Mouse (Mus musculus): ENCODE data around the gene H2-Eb2.

Gene H2-Eb2

DNA sequence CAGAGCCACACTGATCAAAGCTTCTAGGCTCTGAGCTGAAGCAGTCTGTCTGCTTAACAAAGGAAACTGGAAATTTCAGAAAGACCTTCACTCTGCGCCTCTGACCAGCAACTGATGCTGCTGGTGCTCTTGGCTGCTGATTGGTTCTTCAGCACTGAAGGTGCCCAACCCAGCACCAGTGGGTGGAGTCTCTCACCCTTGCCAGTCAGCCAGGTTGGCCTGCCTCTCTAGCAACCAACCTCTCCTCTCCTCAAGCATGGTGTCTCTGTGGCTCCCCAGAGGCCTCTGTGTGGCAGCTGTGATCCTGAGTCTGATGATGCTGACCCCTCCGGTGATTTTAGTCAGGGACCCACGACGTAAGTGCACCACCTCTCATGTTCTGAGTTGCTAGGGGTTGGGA is at the start of gene H2-Eb2:
Gene H2-Eb2 (plus strand): TSS at position 230 of the 400 bp plus-strand sequence.
- no peak for DNase-seq (ENCODE audit: low read depth, low spot score)

DNA sequence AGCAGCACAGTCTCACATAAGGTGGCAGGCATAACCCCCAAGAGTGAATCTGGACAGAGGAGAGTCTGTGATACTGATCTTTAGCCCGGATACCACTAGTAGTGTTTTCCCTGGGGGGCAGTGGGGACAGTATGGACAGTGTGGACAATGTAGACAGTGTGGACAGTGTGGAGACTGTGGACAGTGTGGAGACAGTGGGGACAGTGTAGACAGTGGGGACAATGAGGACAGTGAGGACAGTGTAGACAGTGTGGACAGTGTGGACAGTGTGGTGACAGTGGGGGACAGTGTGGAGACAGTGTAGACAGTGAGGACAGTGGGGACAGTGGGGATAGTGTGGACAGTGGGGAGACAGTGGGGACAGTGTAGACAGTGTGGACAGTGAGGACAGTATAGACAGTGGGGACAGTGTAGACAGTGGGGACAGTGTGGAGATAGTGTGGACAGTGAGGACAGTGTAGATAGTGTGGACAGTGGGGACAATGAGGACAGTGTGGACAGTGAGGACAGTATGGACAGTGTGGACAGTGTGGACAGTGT is 44.9 kb upstream of the H2-Eb2 start:
- DNase-seq (ENCODE audit: low read depth, low spot score): no peak

DNA sequence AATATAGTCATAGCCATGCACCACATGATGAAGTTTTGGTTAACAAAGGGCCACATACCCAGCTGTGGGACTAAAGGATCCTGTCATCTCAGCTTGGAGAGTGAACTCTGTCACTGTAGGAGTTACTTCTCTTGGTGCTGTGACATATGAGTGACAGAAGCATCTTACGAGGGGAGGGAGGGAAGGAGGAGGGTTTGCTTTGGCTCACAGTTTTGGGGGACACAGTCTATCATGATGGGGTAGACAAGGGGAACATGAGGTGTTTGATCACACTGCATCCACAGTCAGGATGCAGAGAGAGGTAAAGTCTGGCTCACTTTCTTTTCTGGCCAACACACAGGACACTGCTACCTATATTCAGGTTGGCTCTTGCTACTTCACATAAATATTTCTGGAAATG is 43.6 kb upstream of the H2-Eb2 start:
- no peak for DNase-seq (ENCODE audit: low read depth, low spot score)

DNA sequence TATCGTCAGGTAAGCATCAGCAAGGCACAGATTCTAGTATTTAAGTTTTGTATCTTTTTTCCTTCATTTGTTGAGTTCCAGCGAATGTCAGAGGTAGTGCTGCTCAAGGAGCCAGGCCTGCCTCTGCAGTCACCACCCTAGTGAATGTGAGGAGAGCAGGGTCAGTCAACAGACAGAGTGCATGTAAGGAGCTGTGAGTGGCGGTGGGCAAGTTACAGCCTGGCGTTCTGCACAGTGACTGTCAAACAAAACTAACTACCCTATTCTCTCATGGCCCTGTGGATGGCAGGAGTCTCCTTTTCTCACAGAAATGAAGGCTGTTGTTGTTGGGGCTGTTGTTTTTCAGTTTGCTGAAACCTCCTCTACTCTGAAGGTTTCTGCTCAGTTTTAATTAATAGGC is 40.1 kb upstream of the H2-Eb2 start:
- no peak for DNase-seq (ENCODE audit: low read depth, low spot score)

DNA sequence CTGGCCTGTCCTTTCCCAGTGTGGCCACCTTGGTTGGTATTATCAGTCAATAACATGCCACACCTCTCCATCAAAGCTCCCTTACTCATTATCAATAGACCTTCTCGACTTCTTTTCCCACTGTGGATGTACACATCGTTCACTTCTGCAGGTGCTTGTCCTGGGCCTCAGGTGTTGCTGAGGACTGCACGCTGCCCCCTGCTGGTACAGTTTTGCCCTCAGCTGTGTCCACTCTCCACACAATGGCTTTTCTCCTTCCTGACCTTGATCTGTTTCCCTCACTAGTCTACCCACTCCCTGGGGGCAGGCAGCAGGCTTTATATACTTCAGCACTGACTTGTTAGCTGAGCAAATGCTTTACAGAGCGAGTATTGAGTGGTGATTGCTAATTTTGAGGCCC is 39.6 kb upstream of the H2-Eb2 start:
- DNase-seq (ENCODE audit: low read depth, low spot score): no peak

DNA sequence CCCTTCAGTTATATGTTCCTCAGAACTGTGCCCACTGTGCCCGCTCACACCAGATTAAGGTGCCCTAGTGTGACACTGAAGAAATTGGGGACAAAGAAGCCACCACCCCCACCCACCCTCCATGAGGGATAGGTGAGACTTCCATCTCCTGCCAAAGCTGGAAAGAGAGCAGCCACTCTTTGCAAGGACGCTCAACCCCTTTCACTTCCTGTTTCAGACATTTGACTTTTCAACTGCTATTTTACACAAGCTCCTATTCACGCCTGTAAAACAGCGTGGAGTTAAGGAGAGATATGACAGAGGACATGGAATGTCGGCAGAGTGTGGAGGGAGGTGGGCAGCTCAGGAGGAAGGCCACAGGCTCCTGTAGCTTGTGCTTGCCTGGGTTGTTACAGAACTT is 39.0 kb upstream of the H2-Eb2 start:
- DNase-seq (ENCODE audit: low read depth, low spot score): no peak

DNA sequence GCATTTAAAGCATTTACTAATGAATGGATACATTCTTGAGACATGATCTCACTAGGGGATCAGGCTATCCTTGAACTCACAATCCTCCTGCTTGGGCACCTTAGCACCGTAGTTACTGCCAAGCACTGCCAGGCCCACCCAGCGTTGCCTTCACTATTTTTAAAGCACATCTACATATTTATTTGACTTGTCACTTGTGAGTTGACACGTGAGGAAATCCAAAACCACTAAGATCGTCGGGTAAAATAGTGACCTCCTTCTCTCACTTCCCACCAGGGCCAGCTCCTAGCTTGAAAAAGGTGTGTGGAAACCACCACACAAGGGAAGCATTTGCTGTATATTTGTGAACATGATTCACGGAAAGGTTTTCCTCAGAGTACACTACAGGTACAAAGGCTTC is 38.5 kb upstream of the H2-Eb2 start:
- no peak for DNase-seq (ENCODE audit: low read depth, low spot score)

DNA sequence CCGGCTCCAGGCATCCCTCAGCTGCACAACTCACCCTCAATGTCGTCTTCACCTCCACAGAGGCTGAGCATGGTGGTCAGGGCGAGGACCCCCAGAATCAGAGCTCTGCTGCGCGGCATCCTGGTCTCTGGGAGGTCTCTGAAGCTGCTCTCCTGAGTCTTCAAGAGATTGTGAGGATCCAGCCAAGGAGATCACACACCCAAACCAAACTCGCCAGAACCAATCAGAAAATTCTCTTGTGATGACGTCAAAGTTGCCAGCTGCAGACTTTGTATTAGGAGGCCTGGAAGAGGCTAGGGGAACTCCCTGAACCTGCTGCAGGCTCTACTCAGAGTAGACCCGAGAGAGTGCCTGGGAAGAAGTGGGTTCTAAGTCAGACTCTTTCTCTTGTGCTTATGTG is 37.8 kb upstream of the H2-Eb2 start, which contains the start of gene H2-Aa:
Gene H2-Aa (minus strand): TSS at position 176 of the 400 bp plus-strand sequence.
- peak; percentile 72 for DNase-seq (ENCODE audit: low read depth, low spot score)

DNA sequence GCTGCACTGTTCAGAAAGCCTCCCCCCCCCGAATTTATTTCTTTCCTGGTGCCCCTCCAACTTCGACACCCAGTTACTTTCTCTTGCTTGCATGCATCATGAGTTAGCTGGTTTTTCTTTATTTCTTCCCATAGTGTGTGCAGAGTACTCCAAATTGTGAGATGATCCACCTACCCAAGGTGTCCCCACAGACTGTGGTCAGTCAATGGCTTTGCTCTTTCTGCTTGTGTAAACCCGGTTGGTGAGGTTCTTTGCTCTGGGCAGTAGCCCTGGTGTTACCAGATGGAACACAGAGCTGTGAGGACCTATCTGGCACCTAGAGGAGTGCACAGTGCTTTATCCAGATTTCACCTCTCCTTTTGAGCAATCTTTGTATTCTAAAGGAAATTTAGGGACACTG is 37.3 kb upstream of the H2-Eb2 start:
- no peak for DNase-seq (ENCODE audit: low read depth, low spot score)

DNA sequence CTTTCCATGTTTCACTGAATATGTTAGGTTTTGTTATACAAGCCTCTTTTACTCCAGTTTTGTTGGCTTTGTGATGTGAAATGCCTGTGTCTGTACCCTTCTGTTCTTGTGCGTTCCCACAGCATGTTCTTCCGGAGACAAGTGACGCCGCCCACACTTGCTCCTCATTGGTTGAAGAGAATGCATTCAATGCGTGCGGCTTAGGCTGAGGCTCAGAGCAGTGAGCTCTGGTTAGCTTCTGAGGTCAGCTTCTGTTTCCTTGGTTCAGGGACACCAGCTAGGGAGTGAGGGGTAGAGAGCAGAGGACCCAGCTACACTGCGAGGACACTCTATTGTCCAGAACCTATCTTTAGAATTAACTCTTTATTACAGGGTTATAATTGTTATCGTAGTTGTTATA is 33.9 kb upstream of the H2-Eb2 start:
- peak; percentile 83 for DNase-seq (ENCODE audit: low read depth, low spot score)

DNA sequence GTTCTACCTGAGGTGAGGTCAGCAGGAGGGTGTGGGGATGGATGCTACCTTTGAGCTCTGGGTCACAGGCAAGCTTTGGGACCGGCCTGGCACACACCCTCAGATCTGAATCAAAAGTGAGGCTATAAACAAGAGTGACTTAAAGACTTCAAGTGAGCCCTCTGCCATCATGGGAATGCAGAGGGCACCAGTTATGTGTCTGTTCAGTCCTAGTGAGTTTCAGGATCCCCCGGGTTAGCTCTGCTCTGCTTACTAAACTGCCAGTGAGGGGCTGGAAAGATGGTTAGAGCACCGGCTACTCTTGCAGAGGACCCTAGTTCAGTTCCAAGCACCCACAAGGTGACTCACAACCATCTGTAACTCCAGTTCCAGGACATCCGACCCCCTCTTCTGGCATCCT is 32.9 kb upstream of the H2-Eb2 start:
- no peak for DNase-seq (ENCODE audit: low read depth, low spot score)

DNA sequence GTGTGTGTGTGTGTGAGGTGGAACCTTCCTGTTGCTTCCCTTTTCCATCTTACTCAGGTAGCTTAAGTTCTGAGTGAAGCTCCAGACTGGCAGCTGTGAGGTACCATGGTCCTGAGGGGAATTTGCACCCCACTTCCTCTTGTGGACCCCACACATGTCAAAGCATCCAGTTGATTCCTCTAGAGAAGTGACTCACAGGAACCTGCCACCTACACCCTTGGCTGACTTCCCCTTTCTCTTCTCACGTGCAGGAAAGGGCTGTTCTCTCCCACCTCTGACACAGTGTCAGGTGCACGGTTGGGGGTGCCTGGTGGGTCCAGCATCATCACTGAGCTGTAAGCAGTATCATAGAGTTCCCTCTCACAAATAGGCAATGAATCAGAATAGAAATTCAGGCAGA is 31.9 kb upstream of the H2-Eb2 start:
- DNase-seq (ENCODE audit: low read depth, low spot score): no peak

DNA sequence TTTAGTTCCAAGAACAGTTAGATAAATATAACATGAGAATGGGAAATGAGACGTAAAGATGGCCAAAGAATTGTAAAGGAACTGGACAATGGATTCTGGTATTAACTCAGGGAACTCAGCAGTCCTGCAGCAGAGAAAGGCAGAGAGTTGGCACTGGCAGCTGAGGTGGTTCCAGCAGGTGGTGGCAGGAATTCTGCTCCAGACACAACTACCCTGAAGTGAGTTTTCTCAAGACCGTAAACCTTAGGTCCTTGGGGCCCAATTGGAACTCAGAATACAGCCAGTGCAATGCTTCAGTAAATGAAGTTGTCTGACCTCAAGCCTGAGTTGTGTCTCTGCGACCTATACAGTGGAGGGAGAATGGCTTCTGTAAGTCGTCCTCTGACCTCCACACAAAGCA is 31.2 kb upstream of the H2-Eb2 start:
- no peak for DNase-seq (ENCODE audit: low read depth, low spot score)

DNA sequence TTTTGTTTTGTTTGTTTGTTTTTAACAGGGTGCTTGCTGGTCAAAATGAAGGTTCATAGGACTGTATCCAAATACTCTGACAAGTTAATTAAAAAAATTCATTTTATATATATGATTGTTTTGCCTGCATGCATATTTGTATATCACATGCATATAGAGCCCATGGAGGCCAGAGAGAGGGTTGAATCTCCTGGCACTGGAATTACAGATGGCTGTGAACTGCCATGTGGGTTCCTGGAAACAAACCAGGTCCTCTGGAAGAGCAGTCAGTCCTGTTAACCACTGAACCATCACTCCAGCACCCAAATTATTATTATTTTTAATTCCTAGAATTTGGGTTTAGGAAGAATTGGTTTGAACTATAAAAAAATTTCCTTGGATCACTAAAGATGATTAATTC is 30.2 kb upstream of the H2-Eb2 start:
- DNase-seq (ENCODE audit: low read depth, low spot score): no peak

DNA sequence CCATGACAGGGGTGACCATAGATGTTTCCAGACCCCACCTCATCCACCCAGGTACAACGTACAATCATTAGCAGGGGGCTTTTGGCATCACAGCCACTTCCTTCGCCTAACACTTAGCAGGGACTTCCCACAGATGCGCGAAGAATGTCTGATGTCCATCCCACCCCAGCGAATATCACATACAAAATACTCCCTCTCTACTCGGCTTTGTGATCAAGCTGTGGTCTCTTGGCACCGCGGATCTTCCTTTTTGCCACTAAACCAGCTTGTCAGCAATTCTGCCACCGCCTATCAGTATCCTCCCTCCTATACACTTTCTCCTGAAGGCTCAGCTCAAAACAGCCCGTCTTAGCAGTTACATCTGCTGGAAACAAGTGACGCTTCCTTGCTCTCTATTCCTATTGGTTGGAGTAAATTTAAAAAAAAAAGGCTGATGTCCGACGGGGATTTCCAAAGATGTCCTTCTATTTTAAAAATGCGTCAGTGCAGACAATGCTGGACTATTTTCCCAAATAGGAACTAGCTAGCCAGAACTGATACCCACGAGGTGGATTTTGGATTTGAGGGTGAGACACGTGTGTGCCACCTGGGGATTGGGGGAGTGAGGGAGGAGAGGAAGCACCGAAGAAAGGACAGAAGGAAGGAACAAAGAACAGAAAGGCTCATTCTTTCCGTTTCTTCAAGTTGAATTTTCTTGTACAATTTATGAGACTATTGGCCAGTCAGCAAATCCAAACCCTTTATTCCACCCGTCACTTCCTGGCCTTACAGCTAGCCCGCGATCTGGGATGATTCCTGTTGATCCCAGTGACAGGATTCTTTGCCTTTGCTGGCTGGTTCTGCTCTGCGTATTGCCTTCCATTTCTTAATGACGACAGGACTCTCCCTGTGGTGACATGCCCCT is 29.3 kb upstream of the H2-Eb2 start:
- peak; percentile 59 for DNase-seq (ENCODE audit: low read depth, low spot score)

DNA sequence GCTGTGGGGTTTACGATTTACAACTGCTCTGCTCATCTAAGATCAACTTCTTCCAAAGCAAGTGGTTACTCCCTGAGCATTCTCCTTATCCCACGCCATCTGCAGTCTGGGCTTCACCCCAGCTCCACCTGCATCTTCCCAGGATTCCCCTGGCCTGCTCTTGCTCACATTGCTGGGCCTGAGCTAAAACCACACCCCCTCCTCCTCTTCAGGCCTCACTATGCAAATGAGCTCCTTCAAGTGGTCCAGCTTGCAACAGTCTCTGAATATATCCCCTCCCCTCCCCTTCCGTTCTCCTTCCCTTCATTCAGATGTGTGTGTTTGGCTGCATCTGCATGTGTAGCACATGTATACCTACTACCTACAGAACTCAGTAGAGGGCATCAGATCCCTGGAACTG is 26.1 kb upstream of the H2-Eb2 start:
- DNase-seq (ENCODE audit: low read depth, low spot score): no peak

DNA sequence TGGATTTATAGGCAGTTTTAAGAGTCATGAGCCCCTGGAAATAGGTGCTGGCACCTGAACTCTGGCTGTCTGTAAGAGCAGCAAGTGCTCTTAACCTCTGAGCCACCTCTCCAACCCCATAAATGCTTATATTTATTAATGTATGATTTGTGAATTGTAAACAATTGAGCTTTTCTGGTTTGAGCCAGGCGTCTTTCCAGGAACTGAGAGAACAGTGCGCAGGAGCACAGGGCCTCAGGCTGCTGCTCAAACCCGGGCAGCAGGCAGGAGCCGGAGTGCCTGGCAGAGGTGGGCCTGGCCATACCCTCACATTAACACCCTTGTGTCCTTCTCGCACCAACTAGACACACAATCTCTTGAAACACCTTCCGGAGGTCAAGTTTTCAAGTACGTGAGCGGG is 25.4 kb upstream of the H2-Eb2 start:
- DNase-seq (ENCODE audit: low read depth, low spot score): no peak

DNA sequence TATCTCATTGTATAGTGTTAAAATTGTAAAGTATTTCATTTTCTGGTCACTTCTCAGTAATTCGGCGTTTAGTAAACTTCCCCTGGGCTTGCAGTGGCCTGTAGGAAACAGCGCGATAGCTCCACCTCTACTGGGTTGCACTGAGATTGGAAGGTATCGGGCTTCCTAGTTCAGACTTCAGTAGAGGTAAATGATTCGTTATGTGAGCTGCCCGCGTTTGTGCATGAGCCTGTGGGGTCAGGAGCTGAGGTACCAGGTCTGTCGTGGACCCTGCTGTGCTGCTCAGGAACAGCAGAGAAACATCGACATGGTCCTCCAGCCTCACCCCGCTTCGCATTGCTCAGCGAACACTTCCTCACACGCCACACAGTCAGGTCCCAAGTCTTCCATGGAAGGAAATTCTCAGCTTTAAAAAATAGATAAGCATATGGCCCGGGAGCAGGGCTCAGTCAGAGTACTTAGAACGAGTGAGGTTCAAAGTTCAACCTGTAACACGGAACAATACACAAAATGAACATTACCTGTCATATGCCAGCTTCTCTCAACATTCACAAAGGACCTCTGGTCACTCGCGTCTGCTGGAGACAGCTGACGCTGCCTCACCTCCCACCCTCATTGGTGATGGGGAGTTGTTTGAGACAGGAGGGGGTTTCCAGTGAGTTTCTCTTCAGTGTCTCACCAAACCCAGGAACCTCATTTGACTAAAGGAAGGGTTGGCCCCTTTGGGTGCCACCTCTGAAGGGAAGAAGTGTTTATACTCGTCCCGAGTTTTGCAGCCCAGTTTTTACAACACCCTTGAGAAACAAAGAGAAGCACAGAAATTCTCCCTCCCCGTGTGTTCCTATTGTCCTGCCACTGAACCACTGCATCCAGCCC is 24.5 kb upstream of the H2-Eb2 start:
- no peak for DNase-seq (ENCODE audit: low read depth, low spot score)

DNA sequence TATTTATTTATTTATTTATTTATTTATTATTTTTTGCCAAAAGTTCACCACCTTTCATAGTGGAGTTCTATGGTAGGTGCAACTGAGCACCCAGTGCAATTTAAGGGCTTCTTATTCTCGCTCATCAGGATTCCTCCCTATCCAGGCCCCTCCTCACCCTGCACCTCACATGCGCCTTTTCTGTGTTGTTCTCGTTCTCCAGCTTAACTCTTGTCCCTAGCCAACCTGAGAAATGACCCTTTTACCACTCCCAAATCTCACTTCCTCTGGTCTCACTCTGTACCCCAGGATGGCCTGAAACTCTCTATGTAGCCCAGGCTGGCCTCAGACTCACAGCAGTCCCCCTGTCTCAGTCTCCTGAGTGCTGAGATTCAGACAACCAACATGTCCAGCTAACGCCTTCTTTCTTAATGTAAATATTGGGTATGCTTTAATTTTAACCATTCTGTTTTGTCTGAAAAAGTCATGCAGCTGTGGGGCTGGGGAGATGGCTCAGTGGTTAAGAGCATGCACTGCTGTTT is 23.7 kb upstream of the H2-Eb2 start:
- no peak for DNase-seq (ENCODE audit: low read depth, low spot score)

DNA sequence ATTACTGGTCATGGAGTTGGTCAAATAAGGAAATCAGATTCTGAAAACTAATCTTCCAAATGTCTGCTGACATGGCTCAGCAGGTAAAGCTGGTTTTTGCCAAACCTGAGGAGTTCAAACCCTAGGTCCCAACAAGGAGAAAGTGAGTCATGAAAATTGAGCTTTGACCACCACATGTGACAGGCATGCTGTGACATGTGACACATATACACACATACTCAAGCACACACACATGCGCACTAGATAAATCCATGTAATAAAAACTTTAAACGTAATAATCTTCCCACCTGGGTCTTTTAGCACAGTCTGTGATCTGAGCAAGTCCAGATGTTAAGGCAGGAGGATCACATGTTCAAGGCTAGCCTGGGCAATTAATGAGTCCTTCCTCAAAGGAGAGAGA is 21.7 kb upstream of the H2-Eb2 start:
- DNase-seq (ENCODE audit: low read depth, low spot score): no peak

DNA sequence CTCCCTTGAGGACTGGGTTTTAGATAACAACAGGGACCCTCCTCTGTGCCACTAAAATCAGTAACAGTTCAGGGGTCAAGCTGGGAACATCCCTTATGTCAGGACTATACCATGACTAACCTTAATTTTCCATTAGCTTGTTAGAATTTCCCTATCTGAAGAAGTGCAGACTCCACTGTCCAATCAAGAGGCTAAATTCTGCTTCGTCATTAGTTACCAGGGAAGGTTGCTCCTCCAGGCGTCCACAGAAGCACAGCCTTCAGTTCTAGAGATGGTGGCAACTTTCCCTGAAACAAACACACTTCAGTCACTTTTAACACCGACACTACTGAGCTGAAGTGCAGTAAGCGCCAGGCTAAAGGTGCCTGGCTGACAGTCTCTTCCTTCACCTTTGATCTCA is 20.7 kb upstream of the H2-Eb2 start:
- DNase-seq (ENCODE audit: low read depth, low spot score): peak; percentile 52

DNA sequence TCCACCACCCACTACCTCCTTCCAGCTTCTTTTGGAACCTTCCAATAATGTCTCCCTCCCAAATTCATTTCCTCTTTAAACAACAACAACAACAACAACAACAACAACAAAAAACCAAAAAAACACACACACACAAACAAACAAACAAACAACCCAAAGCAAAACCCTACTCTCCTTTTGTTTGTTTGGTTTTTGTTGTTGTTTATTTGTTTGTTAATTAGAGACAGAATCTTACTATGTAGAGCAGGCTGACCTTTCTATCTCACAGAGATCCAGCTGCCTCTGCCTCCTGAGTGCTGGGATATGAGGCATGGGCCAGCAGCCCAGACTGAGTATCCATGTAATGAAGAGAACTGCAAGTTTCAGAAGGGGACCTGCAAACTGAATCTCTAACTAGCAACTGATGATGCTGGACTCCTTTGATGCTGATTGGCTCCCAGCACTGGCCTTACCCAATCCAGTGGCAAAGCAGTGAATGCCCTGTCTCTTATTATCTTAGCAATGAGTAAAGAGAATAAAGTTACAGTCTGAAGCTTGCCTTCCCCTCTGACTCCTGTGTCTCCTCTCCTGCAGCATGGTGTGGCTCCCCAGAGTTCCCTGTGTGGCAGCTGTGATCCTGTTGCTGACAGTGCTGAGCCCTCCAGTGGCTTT is 20.0 kb upstream of the H2-Eb2 start, which contains the start of gene H2-Eb1:
Gene H2-Eb1 (plus strand): TSS at position 488 of the 651 bp plus-strand sequence.
- peak; percentile 71 for DNase-seq (ENCODE audit: low read depth, low spot score)
